Mouse (Mus musculus): ENCODE results near the gene Ptar1. TPM values are rescaled to one million over a fixed set of nuclear protein-coding genes. Genes with fewer than 3 reads are reported as not detected.
"Not testable (repeated sequence)": the region's sequence is repeated elsewhere in the genome, so short reads cannot be mapped to it uniquely, and the experiment has no call there.

Gene Ptar1
- 10 to 100 TPM; 31.7 to 42.2 TPM for total RNA-seq (2021)

DNA sequence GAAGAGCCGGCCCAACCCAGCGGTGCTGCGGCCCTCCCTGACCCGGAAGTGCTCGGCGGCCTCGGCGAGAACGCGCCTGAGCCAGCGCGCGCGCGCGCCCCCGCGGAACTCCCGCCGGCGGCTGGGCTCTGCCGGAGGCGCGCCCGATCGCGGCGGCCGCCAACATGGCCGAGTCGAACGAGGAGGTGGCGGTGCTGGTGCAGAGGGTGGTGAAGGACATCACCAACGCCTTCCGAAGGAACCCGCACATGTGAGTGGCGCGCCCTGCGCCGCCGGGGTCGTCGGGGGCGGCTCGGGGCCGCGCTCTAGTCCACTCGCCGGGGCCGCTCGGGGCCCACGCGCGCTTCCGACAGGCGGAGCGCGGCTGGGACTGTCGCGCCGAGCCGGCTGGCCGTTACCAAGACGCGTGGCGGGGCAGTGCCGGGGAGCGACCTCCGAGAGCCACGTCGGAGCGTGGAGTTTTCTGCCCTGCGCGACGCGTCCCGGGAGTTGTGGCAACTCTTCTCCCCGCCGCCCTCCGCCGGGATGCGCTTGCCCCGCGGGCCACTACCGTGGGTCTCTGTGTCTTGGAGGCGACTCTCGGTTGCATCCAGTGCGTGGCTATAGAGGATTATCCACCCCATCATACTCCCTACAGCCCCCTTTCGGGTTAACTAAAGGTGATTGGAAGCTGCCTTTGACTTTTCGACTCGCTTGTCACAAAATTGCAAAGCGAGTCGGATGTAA, at the start of gene Ptar1:
Gene Ptar1, plus strand, starts transcription at position 134 of the 726 bp plus-strand sequence.
- intact Hi-C loops (cut with DNase I): loop anchor here (2.0 kb wide), 1 partner anchor 71 kb away; the partner anchor contains the start of gene Apba1
- peak; percentile 74 to 94 for DNase-seq (ENCODE audit: extremely low spot score in 1 of 2, low spot score in 2 of 2)

DNA sequence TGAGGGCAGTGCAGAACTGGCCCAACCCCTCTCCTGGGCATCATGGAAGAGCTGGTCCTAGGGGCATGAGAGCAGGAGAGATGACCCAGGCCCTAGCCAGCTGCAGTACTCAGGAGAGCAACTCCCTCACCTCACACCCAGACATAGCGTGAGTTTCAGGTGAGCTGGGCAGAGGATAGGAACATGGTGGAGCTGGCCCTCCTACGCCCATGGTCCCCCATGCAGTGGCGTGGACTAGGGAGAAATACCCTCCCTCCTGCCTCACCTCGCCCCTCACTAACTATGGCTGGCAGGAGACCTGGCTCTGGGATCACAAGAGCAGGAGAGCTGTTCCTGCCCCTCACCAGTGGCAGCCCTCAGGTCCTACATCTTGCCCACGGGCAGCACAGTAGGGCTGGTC, 43.4 kb upstream of the Ptar1 start:
- DNase-seq (ENCODE audit: extremely low spot score in 1 of 2, low spot score in 2 of 2): no peak

DNA sequence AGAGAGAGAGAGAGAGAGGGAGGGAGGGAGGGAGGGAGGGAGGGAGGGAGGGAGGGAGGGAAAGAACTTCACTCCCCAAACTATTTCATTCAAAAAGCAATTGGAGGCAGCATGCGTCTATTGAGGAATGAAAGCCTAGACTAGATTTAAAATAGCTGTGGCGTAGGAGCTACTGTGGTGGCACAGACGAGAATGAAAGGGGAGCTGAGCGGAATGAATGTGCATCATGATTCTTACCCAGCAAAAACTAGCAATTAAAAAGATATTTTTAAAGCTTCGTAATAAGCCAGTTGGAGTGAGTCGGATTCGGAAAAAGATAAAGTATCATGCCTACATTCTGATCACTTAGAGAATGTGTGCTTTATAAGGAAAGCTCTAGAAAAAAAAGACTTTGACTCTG, 41.9 kb upstream of the Ptar1 start:
- intact Hi-C loops (cut with DNase I): no loop called here
- DNase-seq (ENCODE audit: extremely low spot score in 1 of 2, low spot score in 2 of 2): peak in 1 of 2 experiments; percentile 46

More for the DNA sequence above, 43.4 kb upstream of the Ptar1 start:
- intact Hi-C loops (cut with DNase I): no loop called here

DNA sequence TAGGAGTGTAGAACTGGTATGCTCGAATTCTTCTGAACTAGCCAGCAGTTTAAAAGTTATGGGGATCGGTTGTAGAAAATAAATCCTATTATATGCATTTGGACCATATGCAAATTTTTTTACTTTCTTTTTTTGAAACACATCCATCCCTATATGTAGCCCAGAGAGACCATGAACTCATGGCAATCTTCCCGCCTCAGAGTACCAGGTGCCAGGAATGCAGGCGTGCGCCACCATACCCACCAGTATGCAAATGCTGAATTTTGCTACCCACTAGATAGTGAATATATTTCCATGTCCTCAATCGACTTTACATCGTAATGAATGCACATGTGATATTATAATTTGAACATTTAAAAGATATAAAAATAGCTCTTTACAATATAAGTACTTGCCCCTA, 39.9 kb upstream of the Ptar1 start:
- peak in 1 of 2 experiments; percentile 37 for DNase-seq (ENCODE audit: extremely low spot score in 1 of 2, low spot score in 2 of 2)
- intact Hi-C loops (cut with DNase I): no loop called here

DNA sequence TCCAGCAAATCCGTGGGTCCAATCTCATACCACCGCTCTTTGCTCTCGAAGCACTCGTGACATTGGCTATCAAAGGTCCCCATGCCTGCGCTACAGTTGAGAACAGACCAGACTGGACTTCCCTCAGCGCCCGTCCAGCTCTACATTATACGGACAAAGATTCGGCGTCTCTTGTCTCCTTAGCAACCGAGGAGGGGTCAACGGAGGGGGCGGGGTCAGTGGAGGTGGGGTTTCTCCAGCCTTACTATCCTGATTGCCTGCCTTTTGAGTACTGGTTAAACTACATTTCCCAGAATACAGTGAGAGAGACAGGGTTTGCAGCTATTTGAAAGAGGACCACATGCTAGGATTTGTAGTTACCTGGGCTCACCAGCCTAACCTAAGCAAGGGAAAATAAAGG, 34.6 kb upstream of the Ptar1 start, which contains the start of gene 1700028P14Rik:
Gene 1700028P14Rik, minus strand, starts transcription at position 169 of the 400 bp plus-strand sequence.
- intact Hi-C loops (cut with DNase I): loop anchor here (5.0 kb wide), 1 partner anchor 105 kb away; the partner anchor contains the start of gene Apba1
- DNase-seq (ENCODE audit: extremely low spot score in 1 of 2, low spot score in 2 of 2): peak; percentile 63 to 83

DNA sequence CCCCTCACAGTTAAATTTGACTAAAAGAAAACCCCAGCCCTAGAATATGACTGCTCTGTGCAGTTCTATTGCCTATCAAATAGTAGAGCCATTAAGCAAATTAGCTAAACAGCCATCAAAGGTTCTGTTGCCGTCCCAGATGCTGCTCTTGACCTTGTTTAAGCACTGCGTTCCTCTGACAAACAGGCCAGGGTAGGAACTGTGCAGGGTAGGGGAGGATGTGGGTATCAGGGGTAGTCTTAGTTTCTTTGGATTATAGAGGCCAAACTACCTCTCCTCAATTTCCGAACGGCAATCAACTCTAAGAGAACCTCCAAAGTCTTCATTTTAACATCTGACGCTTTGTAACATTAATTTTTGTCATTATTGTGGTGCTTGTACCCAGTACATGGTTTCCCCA, 34.1 kb upstream of the Ptar1 start:
- DNase-seq (ENCODE audit: extremely low spot score in 1 of 2, low spot score in 2 of 2): no peak
- intact Hi-C loops (cut with DNase I): loop anchor here (5.0 kb wide), 1 partner anchor 104 kb away; the partner anchor contains the start of gene Apba1

DNA sequence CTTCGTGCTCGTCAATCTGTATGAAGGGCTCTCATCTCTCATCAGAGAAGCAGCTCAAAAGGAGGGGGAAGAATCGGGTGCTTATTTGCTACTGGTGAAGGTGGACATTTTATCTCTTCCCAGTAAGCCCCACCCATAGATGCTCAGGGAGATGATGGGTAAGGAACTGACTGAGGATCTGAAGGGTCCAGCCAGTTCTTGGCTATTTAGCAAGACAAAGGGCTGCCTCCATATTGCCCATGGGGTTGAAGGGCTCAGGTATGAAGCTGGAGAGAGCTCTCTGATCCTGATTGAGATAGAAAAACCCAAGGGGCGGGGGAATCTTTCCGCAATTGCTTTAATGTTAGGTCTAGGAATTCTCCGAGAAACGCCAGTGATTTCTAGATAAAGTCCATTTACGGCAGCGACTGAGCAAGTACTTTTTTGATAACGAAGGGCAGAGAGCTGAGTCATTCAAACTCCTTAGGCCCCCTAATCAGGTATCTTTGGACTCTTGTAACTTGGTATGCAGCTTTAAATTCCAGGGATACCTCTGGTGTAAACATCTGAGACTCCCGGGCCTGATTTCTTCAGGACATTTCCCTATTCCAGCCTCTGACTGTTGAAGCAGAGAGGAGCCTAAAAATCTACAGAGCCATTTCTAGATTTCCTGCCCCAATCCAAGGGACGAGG, 29.8 kb upstream of the Ptar1 start:
- DNase-seq (ENCODE audit: extremely low spot score in 1 of 2, low spot score in 2 of 2): no peak
- intact Hi-C loops (cut with DNase I): no loop called here

DNA sequence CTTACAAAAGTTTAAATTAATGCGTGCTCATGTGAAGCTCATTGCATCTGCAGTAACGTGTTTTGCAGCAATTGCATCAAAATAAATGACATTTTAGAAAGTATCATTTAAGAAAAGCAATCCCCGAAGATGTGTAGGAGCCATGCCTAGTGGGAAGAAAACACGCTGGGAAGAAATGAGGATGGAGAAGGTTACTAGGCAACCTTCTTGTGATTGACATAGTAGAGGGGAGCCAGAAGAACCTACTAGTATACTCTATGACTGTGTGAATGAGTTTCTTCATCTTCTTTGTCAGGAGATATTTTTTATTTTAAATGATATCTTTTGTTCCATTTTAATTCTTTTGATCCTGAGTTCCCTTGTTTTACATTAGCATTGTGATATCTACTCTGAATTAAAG, 28.9 kb upstream of the Ptar1 start:
- intact Hi-C loops (cut with DNase I): no loop called here
- DNase-seq (ENCODE audit: extremely low spot score in 1 of 2, low spot score in 2 of 2): no peak

DNA sequence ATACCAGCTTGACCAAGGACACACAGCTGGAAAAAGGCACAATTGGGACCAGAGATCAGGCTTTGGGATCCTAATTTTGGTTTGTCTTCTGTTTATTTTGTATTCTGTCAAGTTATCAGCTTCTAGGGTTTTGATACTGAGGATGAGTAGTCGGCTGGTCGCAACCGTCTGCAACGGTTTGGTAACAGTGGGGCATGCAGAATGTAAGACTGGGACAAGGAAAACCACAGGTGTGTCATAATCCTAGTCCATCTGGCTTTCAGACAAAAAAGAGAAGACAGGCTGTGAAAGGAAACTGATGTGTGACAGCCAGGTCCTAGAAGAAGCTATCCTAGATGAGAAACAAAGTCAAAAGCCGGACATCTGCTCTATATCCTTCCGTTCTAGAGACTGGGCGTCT, 23.1 kb upstream of the Ptar1 start:
- DNase-seq (ENCODE audit: extremely low spot score in 1 of 2, low spot score in 2 of 2): no peak
- intact Hi-C loops (cut with DNase I): no loop called here

DNA sequence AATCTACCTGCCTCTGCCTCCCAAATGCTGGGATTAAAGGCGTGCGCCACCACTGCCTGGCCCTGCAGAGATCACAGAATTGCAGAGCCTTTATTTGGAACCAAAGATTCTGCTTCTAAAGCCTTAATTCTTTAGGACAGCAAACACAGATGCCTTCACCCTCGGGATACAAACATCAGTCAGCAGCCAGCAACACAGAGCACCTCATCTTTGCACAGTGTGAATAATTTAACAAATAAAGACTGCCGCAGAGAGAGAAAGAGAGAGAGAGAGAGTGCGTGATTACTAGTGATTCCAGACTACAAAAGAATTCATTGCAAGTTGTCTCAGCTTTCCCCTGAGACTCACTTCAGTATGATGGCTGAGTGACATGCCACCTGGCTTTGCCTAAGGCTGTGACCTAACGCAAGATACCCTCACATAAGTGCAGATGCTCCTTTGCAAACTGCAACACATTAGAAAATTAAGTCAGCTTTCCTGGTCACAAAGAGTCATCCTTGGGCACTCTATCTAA, 19.0 kb upstream of the Ptar1 start:
- DNase-seq (ENCODE audit: extremely low spot score in 1 of 2, low spot score in 2 of 2): no peak
- intact Hi-C loops (cut with DNase I): no loop called here

DNA sequence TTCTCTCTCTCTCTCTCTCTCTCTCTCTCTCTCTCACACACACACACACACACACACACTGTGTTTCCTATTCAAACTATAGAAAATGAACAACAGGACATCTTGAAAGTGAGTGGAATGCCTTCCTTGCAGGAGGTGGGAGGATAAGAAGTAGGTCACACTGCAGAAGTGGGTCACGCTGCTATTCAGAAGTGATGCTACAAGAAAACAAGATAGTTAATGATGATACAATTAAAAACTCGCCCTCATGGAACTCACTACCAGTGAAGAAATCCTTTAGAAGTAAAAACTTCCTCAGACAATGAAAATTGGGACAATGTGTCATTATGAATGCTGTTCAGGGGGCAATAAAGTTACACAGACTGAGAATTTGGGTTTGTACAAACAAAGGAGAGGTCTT, 14.2 kb upstream of the Ptar1 start:
- intact Hi-C loops (cut with DNase I): no loop called here
- DNase-seq (ENCODE audit: extremely low spot score in 1 of 2, low spot score in 2 of 2): no peak

DNA sequence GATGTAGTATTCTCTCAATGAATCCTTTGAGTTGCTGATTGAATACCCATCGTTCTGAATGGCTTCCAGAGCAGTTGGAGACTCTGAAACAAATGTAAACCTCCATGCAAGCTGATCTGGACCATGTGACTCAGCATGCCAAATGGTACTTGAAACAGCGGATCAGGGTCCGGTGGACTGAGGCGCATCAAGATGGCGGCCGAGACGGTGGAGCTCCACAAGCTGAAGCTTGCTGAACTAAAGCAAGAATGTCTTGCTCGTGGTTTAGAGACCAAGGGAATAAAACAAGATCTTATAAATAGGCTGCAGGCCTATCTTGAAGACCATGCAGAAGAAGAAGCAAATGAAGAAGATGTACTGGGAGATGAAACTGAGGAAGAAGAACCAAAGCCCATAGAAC, 11.6 kb upstream of the Ptar1 start:
- intact Hi-C loops (cut with DNase I); DNase-seq (ENCODE audit: extremely low spot score in 1 of 2, low spot score in 2 of 2): not testable (repeated sequence)

DNA sequence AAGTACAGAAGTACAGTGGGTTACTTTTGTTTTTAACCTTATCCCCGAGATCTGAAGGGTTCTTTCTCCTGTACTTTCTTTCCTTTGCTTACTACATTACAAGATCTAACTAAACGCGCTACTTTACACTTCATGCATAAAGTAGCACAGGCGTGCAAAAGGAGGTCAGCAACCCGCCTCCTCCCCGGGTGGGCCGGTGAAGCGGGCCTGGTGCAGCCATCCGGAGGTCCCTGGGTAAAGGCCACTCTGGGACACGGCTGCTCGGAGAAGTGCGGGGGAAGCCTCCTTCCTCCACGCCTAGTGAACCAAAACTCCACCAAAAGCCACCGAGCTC, 300 bp upstream of the Ptar1 start:
- intact Hi-C loops (cut with DNase I): loop anchor here (2.0 kb wide), 1 partner anchor 72 kb away; the partner anchor contains the start of gene Apba1
- DNase-seq (ENCODE audit: extremely low spot score in 1 of 2, low spot score in 2 of 2): no peak

DNA sequence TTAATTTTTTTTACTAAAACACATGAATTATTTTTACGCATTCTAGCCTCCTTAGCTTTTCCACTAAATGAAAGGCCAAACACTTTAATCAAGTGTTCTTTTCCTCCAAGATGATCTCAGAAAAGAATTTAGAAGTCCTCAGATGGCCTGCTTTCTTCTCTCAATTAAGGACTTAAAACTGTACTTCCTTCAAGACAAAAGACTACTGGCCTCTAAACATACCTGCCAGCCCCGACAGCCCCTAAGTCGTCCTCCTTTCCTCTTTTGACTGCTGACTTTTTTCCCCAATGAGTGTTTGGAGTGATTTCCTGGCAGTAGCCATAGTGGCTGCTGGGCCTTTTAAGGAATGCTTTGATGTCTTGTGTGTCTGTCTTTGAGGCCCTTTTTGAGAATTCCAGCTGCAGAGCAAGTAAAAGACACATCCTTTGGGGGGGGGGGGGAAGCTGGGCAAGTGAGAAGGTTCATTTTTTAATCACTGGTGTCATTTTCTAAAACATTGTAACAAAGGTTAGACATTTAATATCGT, 1.3 kb downstream of the Ptar1 start:
- peak in 1 of 2 experiments; percentile 19 for DNase-seq (ENCODE audit: extremely low spot score in 1 of 2, low spot score in 2 of 2)

DNA sequence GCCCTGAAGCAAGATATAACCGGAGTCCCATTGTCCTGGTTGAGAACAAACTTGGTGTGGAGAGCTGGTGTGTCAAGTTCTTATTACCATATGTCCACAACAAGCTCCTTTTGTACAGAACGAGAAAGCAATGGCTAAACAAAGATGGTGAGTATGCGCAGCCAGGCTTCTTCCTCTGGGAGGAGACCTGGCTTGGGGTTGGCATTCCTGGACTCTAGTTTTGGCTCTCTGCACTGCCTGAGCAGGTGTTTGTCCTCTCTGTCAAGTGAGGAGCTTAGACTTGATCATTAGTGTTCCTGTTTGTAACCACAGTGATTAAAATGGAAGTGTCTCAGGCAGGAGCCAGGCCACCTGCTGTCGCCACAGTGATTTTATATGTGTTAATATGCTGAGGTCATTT, 7.1 kb downstream of the Ptar1 start:
- no peak for DNase-seq (ENCODE audit: extremely low spot score in 1 of 2, low spot score in 2 of 2)

More for the DNA sequence above, 1.3 kb downstream of the Ptar1 start:
- intact Hi-C loops (cut with DNase I): no loop called here

DNA sequence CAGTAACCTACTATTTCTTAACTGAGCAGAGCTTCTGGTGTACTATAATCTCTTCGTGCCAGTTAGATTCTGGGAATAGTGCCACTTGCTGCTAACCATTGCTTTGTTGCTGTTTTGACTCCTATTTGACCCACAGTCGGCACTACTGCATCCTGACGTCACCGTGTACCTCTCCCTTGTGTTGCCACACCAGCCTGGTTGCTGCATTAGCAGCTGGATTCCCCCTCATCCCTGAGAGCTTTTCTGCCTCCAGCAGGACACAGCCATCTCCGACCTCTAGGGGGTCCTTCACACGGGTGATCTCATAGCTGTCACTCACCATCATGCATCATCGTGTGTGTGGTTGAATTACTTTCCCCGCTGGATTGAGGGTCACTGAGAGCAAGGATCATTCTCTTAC, 10.6 kb downstream of the Ptar1 start:
- intact Hi-C loops (cut with DNase I): no loop called here
- DNase-seq (ENCODE audit: extremely low spot score in 1 of 2, low spot score in 2 of 2): no peak

More for the DNA sequence above, 7.1 kb downstream of the Ptar1 start:
- intact Hi-C loops (cut with DNase I): no loop called here

DNA sequence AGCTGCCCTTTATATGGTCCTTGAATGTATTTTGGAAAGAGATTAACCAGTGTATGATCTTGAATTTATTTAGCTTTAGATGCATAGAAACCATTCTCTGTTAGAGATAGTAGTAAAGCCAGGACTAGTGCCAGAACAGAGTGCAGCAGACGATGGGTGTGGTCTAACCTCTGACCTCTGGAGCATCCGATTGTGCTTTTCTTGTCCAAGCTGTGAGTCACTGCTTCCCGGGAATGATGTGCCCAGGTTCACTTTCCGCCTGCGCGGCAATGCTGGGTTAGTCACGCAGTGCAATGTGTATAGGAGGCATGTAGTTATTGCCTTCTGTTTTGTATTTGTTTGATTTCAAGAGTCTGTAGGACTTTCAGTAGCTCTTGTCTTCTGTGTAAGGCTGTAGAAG, 11.1 kb downstream of the Ptar1 start:
- intact Hi-C loops (cut with DNase I): no loop called here
- DNase-seq (ENCODE audit: extremely low spot score in 1 of 2, low spot score in 2 of 2): no peak

DNA sequence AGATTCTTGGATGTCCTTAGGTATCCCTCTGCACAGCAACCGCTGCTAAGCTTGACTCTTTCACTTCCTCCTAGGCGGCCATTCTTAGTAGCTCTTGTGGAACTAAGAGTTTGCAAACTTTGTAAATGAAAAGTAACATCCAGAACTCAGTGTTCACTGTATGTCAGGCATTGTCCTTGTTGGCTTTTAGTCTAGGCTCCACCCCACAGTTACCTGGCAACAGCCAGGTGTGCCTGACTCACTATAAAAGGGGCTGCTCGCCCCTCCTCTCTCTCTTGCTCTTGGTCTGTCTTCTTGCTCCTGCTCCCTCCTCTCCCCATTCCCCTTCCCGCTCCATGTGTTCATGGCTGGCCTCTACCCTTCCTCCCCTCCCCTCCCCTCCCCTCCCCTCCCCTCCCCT, 11.9 kb downstream of the Ptar1 start:
- intact Hi-C loops (cut with DNase I): no loop called here
- no peak for DNase-seq (ENCODE audit: extremely low spot score in 1 of 2, low spot score in 2 of 2)

DNA sequence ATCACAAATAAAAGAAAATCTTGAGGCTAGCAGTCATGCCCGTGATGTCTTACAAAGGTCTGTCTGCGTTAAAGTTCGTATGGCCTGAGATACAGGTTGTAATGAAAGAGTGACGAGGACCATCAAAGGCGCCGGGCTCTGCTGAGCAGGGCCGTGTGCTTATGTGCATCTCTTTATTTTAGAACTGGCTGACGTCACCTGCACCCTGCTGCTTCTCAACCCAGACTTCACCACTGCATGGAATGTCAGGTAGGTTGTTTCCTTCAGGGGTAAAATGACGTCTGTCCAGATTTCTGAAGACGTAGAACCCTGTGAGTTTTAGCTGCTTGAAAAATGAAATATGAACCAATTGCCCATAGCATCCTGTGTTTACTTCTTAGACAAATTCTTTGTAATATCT, 15.7 kb downstream of the Ptar1 start:
- intact Hi-C loops (cut with DNase I): no loop called here
- DNase-seq (ENCODE audit: extremely low spot score in 1 of 2, low spot score in 2 of 2): no peak

DNA sequence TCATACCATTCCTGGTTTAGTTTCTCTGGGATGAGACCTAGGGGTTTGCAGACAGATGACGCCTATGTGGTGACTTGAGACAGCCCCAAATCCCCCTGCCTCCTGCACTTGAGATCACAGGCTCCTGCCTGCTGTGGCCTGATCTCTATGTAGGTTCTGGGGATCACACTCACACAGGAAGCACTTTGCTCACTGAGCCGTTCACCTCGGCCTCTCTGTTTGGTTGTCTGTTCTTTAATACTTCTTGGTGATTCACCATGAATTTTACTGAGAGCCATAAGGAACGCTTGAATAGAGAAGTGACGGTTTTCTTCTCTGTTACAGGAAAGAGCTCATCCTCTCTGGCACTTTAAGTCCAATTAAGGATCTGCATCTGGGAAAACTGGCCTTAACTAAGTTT, 18.2 kb downstream of the Ptar1 start:
- no peak for DNase-seq (ENCODE audit: extremely low spot score in 1 of 2, low spot score in 2 of 2)
- intact Hi-C loops (cut with DNase I): no loop called here

All from left cerebral cortex, postnatal 10 days (tissue).